Mouse (Mus musculus) spleen, adult 2 months (tissue): ENCODE data around the gene Ubap2l.

ENCODE experiments used
- CTCF ChIP-seq: fragments of 200-500 bp; IDR thresholded peaks from 2 replicates; pipeline ENCODE4 v1.5.1; 2011; ENCODE audit warnings: mild to moderate bottlenecking, inconsistent platforms; ENCODE audit not compliant: insufficient read depth, insufficient read length, insufficient replicate concordance; ENCODE audit errors: extremely low read depth
- POLR2A ChIP-seq: fragments of 200-500 bp; IDR thresholded peaks from 2 replicates; pipeline ENCODE4 v1.6.1; 2011; ENCODE audit warnings: low read depth, low read length, inconsistent platforms

GRCm38 (mm10) chr3:90081365-90082240 lies 29.2 kb upstream of the Ubap2l start:
- TF ChIP-seq CTCF, result no peak
- no peak for TF ChIP-seq POLR2A
